Mouse (Mus musculus): Measurements from ENCODE around the gene Rnf26.

Gene Rnf26

DNA sequence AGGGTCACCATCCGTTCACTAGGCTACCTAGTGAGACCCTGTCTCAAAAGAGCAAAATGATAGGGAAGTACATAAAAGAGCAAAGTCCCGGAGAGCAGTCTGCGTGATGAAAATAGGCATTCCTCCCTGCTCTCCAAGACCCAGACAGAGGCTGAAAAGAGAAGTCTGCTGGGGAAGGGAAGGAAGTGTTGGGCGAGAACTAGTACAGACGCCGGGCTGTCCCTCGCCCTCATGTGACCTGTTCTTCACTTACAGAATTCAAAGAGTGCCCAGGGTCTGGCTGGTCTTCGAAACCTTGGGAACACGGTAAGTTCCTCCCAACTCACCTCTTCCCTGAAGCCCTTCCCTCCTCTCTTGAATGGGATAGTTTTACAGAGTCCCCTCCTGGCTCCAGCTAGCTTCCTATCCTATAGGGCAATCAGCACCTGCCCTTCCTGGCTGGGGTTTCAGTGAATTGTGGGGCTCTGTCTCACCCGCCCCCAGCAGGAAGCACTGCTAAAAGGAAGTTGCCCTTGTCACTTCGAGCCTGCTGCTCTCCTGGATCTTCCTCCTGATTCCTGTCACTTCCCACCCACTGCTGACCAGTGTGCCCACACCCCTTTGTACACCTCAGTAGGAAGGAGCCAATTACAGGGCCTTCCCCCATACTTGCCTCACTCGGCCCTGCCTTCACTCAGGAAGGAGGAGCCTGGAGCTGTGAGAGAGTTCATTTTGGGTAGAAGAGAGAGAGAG lies 24.3 kb downstream of the Rnf26 start:
- no peak for DNase-seq (ENCODE audit: low spot score in 2 of 2)

DNA sequence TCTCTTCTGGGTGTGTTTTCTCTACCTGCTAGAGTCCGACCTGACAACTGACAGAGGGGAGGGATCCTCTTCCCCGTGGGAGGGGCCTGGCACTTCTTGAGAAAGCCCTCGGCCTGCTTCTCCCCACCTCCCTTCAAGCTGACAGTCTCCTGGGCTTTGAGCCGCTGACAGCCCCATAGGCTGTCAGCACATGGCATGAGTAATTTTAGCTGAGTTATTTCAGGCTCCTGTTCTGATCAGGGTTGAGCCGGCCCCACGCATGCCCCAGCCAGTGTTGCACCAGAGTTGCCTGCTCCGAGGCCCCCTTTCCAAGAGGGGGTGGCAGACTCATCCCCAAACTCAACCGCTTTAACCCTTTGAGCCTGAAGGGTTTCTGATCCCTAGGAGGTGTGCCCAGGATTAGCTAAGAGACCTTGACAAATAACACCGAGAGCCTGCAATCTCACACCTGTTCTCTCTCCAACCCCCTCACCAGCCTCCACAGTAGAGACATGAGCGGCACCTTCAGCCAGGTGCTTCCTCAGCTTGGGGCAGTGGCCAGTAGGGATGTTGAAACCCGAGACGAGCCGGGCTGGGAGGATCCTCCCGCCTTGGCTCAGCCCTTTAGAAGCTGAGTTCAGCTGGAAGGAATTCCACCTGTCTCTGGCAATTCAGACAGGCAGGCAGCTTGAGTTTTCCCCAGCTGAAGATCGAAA lies 25.4 kb downstream of the Rnf26 start:
- DNase-seq (ENCODE audit: low spot score in 2 of 2), result peak; percentile 68 to 73

DNA sequence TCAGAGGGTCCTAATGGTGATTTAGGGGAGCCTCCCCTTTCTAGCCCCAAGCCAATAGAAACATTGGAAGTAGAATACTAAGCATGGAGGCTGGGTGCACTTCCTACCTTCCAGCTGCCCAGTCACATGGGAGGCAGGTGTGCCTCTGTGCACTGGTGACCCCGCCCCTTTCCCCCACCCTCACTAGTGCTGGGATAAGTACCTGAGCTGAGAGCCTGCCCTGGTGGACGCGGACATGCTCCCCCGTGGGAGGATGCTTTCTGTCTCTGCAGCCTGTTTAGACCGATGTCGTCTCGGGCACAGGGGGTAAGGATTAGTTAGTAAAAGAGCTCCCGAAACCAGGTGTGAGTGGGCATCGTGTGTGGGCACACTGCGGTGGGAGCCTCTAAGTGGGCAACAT lies 26.4 kb downstream of the Rnf26 start:
- DNase-seq (ENCODE audit: low spot score in 2 of 2), result no peak

- peak; percentile 70 to 78 for DNase-seq (ENCODE audit: low spot score in 2 of 2)
Measured at GRCm38 (mm10) chr9:44085741-44086665, 27.3 kb downstream of the Rnf26 start.

DNA sequence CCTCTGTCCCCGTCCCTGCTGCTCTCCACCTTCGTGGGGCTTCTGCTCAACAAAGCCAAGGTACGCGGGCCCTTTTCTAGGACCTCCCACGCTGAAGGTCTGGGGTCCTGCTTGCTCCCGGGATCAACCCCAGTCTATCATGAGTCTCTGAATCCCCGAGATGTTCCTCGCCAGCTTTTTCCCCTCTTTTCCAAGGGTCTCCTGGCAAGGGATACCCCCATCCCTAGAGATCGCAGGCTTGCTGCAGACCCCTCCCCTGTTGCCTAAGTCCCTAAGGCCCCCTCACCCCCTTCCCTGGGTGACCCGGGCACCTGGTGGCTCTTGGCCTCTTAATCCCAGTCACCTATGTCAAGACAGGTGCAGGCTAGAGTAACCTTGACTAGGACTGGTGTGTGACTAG lies 28.0 kb downstream of the Rnf26 start:
- DNase-seq (ENCODE audit: low spot score in 2 of 2), result no peak

GRCm38 (mm10) chr9:44084659-44085229 lies 28.6 kb downstream of the Rnf26 start:
- peak; percentile 86 to 90 for DNase-seq (ENCODE audit: low spot score in 2 of 2)

DNA sequence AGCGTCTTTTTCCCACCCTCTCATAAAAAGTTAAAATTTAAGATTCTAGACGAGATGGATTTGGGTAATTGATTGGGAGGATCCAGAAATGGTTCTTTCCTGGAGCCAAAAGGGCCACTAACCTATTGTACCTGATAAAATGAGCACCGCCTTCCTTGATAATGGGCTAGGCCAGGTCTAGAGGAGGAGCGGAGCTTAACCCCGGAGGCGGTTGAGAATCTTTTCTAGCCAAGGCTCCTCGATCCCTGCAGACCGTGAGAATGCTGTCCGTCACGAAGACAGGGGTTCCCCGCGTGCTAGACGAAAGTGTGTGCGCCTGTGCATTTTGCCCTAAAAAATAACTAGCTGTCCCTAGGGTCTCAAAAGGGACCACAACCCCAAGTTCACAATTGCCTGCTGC lies 29.1 kb downstream of the Rnf26 start:
- no peak for DNase-seq (ENCODE audit: low spot score in 2 of 2)

DNA sequence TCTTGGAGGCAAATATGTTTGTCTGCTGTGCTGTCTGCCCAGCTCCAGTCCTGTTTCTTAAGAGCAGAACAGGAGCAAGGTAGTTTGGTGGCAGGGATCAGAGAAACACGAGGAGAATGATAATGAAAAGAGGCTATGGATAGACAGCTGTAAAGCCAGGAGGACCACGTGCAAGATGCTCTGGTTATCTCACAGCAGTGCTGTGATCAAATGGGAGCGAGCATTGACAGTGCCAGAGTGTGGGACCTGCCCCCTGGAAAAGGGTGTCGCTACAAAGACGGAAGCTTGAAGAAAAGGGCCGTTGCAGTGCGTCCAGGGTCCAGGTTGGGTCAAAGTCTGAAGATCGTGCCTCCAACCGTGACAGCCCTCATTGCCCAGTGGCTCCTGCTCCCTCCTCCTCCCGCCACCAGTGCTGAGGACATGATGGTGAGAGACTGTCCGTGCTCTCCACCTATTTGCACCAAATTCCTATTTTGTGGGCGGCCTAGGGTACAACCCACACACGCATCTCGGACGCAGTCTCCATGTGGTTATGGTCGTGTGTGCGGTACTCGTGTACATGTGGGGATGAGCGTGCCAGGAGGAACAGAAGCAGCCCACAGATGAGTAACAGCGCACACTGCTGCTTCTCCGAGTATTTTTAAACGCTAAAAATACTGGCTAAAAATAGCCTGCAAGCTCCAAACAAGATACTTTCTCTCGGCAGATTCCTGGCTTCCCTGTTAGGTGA lies 29.8 kb downstream of the Rnf26 start:
- peak; percentile 83 to 86 for DNase-seq (ENCODE audit: low spot score in 2 of 2)

DNA sequence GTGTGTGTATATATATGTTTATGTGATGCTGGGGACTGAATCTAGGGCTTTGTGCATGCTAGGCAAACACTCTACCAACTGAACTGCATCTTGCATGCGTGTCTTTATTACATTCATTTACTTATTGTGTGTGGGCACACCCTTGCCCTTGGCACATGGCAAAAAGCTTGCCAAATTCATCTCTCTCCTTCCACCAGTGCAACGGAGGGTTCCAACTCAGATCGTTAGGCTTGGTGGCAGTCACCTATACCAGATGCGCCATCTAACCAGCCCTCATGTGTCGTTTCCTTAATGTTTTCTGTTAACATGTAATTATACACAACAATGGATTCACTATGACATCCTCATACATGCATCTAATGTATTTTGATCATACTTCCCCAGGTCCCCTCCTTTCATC lies 31.1 kb downstream of the Rnf26 start:
- no peak for DNase-seq (ENCODE audit: low spot score in 2 of 2)

- DNase-seq (ENCODE audit: low spot score in 2 of 2), result no peak
Measured at GRCm38 (mm10) chr9:44081581-44081980, 31.7 kb downstream of the Rnf26 start.

DNA sequence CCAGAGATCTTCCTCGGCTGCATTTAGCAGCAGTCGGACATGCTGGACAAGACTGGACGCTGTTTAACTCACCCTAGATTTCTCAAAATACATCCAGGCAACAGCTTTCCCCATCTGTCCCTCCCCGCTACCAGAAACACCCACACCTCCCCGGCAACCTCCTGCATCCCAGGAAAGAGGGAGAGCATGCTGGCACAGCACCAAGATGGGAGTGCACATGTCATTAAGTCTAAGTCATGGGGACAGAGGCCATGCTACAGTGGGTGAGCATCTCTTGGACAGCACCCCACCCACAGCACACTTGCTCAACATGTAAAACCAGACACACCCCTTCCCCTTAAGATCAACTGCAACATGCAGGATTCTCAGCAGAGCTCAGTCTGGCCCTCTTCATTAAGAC lies 32.4 kb downstream of the Rnf26 start:
- peak; percentile 65 to 68 for DNase-seq (ENCODE audit: low spot score in 2 of 2)

- DNase-seq (ENCODE audit: low spot score in 2 of 2), result no peak
Measured at GRCm38 (mm10) chr9:44079997-44080780, 33.1 kb downstream of the Rnf26 start.

DNA sequence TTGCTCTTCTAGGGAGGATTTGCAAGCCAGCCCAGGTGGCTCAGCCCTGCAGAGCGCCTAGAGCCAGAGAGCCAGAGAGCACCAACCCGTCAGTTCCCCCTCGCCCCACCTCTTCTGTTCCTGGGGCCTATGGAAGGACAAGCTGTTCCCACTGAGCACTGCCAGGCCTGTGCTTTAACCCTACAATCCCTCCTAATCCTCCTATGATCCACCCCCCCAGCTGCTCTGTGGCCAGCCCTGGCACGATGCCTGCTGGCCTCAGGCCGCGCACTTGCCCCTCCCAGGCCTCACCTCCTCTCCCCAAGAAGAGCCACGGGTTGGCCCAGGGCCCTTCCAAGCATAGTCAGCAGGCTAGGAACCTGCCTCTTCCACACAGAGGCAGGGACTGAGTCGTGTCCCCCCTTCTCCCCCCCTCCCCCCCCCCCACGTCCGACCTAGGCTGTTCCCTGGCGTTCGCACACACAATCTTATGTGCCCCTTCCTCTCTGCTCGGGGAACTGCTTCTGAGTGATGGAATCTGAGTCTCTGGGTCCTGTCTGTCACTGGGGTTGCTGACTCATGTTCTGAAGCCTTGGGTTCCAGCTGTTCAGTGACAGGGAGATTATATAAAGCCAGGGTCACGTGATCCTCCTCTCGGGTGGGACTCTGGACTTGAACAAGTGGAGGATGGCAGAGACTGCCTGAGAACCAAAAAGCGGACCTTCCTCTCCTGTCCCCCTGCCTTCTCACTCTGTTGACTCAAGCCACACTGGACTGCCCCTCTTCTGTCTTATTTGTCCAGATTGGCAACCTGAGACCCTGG lies 34.2 kb downstream of the Rnf26 start:
- peak in 1 of 2 experiments; percentile 54 for DNase-seq (ENCODE audit: low spot score in 2 of 2)

DNA sequence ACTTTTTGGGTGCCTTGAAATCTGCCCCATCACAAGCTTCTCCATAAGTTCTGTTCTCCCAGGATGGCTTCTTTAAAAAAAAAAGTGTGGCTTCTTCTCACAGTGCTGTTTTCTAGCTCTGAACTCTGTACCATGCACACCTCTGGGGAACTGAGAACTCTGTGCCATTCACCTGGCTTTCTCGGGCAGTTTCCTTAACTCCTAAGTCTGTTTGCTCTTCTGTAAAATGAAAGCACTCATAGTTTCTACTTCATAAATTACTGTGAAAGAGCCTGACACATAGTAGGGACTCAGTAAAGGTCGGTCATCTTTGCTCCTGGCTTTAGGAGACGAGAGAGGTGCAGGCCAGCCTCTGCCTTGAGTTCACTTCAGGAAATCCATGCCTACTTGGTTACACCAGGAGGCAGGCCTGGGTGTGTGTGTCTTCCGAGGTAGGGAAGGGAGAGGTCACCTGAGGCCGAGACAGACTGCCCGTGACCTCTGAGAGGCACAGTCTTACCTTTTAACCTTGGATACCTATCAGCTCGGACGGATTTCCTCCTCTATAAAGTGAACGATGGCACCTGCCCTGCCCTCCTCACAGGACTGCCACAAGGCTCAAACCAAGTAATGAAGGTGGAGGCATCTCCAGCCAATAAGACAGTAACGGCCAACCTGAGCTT lies 35.0 kb downstream of the Rnf26 start:
- DNase-seq (ENCODE audit: low spot score in 2 of 2), result no peak

- DNase-seq (ENCODE audit: low spot score in 2 of 2), result no peak
Measured at GRCm38 (mm10) chr9:44077266-44077910, 35.9 kb downstream of the Rnf26 start.

DNA sequence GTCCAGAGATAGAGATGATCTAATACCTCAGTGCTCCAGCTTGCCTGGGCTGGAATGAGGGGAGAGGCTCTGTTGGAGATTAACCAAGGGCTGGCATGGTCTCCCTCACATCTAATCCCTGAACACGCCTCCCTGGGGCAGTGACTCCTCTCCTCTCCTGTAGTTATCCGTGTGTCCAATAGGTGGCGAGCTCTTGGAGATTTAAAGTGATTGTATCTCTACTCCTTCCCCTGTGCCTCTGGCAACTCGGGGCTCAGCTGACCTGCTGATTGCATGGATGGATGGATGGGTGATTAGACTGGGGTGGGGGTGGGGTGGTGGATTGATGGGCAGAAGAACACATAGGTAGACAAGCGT lies 36.6 kb downstream of the Rnf26 start:
- DNase-seq (ENCODE audit: low spot score in 2 of 2), result peak in 1 of 2 experiments; percentile 77

DNA sequence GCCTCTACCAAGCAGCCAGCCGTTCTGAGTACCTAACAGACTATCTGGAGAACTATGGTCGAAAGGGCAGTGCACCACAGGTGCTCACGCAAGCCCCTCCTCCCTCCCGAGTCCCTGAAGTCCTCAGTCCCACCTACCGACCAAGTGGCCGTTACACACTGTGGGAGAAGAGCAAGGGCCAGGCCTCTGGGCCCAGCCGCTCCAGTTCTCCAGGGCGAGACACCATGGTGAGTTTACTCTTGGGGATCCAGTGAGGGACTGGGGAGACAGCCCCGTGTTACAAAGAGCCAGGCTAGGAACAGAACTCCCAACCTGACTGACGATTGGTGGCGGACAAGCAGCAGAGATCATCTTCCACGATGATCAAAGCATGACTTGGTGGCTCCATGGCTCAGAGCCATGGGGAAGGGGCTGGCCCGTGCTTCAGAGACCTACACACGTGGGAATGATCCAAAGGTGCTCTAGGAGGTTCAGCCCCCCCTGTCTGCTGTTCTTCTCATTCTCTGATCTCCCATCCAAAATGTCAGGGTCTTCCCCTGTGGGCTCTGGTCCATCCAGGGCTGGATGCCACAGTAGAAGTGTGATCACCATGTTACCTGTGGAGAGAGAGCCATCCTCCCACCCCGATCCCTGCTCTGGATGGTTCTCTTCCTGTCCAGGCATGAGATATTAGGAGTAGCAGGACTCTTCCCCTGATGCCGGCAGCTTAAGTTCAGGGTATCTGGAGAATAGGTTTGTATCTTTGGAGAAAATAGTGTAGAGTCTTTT lies 37.1 kb downstream of the Rnf26 start:
- DNase-seq (ENCODE audit: low spot score in 2 of 2), result no peak
